Mouse (Mus musculus) cortical plate, adult 2 months (tissue): ENCODE data around the gene Gsta3.

Source experiments
- CTCF ChIP-seq: fragments of 200-500 bp; IDR thresholded peaks from 2 replicates; pipeline ENCODE4 v1.5.1; 2011; ENCODE audit warnings: mild to moderate bottlenecking, control low read depth, low read length; ENCODE audit not compliant: insufficient read depth; ENCODE audit errors: extremely low read depth
- POLR2A ChIP-seq: fragments of 200-500 bp; IDR thresholded peaks from 2 replicates; pipeline ENCODE4 v1.6.1; 2011; ENCODE audit warnings: mild to moderate bottlenecking, low read length, control low read depth; ENCODE audit not compliant: insufficient read depth; ENCODE audit errors: extremely low read depth

DNA sequence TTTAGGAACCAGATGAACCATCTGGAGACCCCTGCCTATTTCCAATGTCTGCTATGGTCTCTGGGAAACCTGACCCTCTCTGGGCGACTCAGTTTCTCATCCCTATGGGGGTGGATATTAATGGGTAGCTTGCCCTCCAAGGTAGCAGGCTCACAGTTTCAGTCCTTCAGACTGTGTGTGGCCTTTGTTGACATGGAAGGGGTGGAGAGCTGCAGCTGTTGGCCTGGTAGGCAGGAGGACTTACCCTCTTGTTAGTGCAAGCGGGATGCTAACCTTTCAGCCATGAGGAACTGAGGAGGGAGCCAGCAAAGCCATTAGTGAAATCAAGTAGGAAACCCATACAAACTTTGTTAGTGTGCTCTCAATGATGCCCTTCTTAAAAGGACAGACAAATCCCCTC lies 10.0 kb upstream of the Gsta3 start:
- no peak for TF ChIP-seq CTCF
- TF ChIP-seq POLR2A: no peak
